ENCODE assay signal across 35 mouse cellular contexts in genomic region chr2:77925997-77926396, GRCm38 (mm10).
"Had no signal": no experiment of that assay in that cellular context is flagged by ENCODE, and none has a peak within 500 bp of the region (broad histone marks: within the 10 kb centered on the region; RNA-seq: fewer than 3 reads in every experiment).

No protein-coding gene starts in this region.

- H3K4me2 ChIP-seq: heart, embryonic 11.5 days; heart, embryonic 12.5 days; heart, embryonic 13.5 days; heart, embryonic 15.5 days; hindbrain, embryonic 12.5 days; hindbrain, embryonic 13.5 days; hindbrain, embryonic 14.5 days; hindbrain, embryonic 15.5 days; intestine, embryonic 15.5 days; kidney, embryonic 15.5 days had no signal

- H3K27ac ChIP-seq: heart, embryonic 13.5 days; heart, embryonic 15.5 days; hindbrain, embryonic 10.5 days; hindbrain, embryonic 12.5 days; hindbrain, embryonic 13.5 days; hindbrain, embryonic 14.5 days; hindbrain, embryonic 15.5 days; hindbrain, postnatal 0 days; intestine, embryonic 15.5 days; kidney, embryonic 15.5 days; kidney, postnatal 0 days; layer of hippocampus, adult 2 months; left cerebral cortex, adult 2 months had no signal

- H3K9ac ChIP-seq: heart, embryonic 12.5 days; heart, embryonic 13.5 days; heart, embryonic 15.5 days; hindbrain, embryonic 12.5 days; hindbrain, embryonic 13.5 days; hindbrain, embryonic 14.5 days; hindbrain, embryonic 15.5 days; intestine, embryonic 15.5 days; kidney, embryonic 15.5 days had no signal

- ATAC-seq: hindbrain, embryonic 16.5 days; hindbrain, postnatal 0 days; inflammation-experienced regulatory T-cells, adult 6 months; intestine, embryonic 15.5 days; intestine, embryonic 16.5 days; intestine, postnatal 0 days had no signal

- H3K27me3 ChIP-seq: heart, embryonic 12.5 days; heart, embryonic 13.5 days; heart, embryonic 15.5 days; hindbrain, embryonic 12.5 days; hindbrain, embryonic 13.5 days; hindbrain, embryonic 15.5 days; intestine, embryonic 15.5 days; kidney, embryonic 15.5 days had no signal

- H3K4me1 ChIP-seq: heart, embryonic 12.5 days; heart, embryonic 13.5 days; heart, embryonic 15.5 days; hindbrain, embryonic 10.5 days; hindbrain, embryonic 12.5 days; hindbrain, embryonic 13.5 days; hindbrain, embryonic 15.5 days; intestine, embryonic 15.5 days; kidney, embryonic 15.5 days had no signal

- H3K9me3 ChIP-seq: heart, embryonic 12.5 days; heart, embryonic 13.5 days; heart, embryonic 15.5 days; hindbrain, embryonic 10.5 days; hindbrain, embryonic 12.5 days; hindbrain, embryonic 13.5 days; hindbrain, embryonic 15.5 days; intestine, embryonic 15.5 days; kidney, embryonic 15.5 days had no signal

- H3K4me3 ChIP-seq: heart, embryonic 12.5 days; heart, embryonic 13.5 days; heart, embryonic 15.5 days; hindbrain, embryonic 10.5 days; hindbrain, embryonic 12.5 days; hindbrain, embryonic 13.5 days; hindbrain, embryonic 15.5 days; intestine, embryonic 15.5 days; kidney, embryonic 15.5 days; layer of hippocampus, adult 2 months; left cerebral cortex, adult 2 months had no signal

- DNase-seq: heart, postnatal 10 days; heart, postnatal 14 days; heart, postnatal 36 days; heart, postnatal 4 days; kidney, adult 11 months; kidney, adult 18-20 months; kidney, adult 2 months; kidney, adult 8-10 months; kidney, adult 9 months; kidney, postnatal 10 days; kidney, postnatal 14 days; kidney, postnatal 25 days; kidney, postnatal 36 days; kidney, postnatal 4 days; layer of hippocampus, adult 9-11 months; layer of hippocampus, postnatal 36 days had no signal
